Mouse (Mus musculus): ENCODE measurements around the gene Fosb. TPM values are rescaled to one million over a fixed set of nuclear protein-coding genes. Genes with fewer than 3 reads are reported as not detected.

Gene Fosb
- total RNA-seq, 1 experiment from 2014 or later: 280 TPM

DNA sequence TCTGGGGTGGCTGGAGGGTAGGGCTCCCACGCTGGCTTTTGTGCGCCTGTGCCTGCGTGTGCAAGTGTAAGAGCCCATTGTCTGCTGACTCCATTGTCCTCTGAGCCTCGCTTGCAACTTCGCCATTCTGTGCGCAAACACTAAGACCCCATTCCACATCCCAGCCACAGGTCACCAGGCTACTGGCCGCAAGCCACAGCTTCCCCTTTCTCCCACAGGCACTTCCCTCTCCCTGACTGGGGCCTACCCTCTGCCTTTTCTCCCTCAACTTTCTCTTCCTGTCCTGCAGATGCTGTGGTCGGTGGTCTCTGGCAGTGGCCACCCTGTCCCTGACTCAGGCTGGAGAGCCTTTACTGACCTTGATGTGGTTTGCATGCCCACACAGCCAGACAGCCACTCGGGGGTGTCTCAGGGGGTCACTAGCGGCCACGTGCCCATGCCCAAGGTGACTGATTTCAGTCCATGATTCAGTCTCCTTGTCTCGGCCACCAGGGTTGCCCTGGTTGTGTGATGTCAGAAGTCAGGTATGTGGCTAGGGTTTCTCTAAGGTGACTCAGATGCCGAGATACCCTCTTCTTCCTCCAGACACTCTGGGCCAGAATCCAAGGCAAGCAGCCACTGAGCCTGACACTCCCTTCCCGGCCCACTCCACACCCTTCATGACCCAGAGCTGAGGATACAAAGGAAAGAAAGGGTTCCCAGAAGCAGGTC, 6.8 kb upstream of the Fosb start:
- peak; percentile 70 to 79 for ATAC-seq (replicated peaks in 1 of 2; ENCODE audit: insufficient read depth in 1 of 2, low FRiP score in 2 of 2, low TSS enrichment in 1 of 2, low read depth in 1 of 2, poor library complexity in 2 of 2, severe bottlenecking in 2 of 2)

DNA sequence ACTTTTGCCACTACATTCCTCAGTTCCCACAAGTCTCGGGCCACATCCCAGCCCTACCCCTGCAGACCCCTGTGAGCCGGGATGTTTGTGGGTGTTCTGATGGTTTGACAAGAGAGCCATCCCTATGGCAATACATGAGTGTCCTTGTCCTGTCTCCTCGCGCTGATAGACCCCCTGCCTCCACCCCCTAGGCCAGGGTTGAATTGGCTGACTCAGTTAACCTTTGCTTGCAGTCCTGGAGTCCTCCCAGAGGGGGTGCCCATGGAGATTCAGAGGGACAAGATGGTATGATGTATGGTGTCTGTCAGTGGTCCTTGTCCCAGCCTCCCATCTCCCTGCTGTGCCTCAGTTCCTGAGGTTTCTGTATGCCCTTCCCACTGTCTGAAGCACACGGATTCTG, 4.2 kb upstream of the Fosb start:
- no peak for ATAC-seq (replicated peaks in 1 of 2; ENCODE audit: insufficient read depth in 1 of 2, low FRiP score in 2 of 2, low TSS enrichment in 1 of 2, low read depth in 1 of 2, poor library complexity in 2 of 2, severe bottlenecking in 2 of 2)

DNA sequence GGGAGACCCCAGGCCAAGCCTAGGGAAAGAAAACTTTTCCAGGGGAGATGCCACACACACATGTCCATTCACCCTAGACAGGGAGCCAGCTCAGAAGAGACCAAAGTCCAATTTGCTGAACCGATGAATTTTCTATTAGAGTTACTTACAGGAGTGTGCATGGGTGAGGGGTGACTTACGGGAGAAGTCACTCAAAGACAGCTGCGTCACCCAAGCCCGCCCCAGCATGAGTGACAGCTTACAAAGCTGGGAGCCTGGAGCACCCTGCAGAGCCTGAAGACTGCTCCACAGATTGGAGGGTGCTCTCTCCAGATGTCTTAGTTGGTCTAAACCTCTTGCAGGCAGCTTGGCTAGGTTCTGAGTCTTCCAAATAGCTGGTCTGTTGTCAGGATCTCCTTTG, 2.1 kb upstream of the Fosb start:
- no peak for ATAC-seq (replicated peaks in 1 of 2; ENCODE audit: insufficient read depth in 1 of 2, low FRiP score in 2 of 2, low TSS enrichment in 1 of 2, low read depth in 1 of 2, poor library complexity in 2 of 2, severe bottlenecking in 2 of 2)

DNA sequence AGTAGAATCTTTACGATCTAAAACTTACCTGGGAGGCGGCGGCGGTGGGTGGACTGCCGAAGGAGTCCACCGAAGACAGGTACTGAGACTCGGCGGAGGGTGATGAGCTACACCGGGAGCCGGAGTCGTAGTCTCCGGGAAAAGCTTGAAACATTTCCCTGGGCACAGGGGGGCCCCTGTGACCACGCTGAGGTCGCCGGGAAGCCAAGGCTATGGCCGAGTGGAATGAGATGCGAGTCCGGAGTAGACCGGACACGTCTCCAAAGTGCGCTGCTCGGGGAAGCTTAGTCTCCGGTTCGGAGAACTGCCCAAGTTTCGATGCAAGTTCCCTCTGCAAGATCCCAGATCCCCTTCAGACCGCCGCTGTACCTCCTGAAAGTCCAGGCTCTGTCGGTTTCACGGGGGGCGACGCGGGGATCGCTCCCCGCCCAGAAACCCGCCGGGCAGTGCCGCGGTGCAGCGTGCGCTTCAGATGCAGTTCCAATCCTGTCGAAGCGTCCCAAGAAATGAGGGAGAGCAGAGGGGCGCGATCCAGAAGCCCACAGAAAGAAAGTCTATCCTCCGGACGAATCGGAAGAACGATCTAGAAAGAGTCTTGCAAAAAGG, 470 bp downstream of the Fosb start:
- ATAC-seq (replicated peaks in 1 of 2; ENCODE audit: insufficient read depth in 1 of 2, low FRiP score in 2 of 2, low TSS enrichment in 1 of 2, low read depth in 1 of 2, poor library complexity in 2 of 2, severe bottlenecking in 2 of 2): no peak

DNA sequence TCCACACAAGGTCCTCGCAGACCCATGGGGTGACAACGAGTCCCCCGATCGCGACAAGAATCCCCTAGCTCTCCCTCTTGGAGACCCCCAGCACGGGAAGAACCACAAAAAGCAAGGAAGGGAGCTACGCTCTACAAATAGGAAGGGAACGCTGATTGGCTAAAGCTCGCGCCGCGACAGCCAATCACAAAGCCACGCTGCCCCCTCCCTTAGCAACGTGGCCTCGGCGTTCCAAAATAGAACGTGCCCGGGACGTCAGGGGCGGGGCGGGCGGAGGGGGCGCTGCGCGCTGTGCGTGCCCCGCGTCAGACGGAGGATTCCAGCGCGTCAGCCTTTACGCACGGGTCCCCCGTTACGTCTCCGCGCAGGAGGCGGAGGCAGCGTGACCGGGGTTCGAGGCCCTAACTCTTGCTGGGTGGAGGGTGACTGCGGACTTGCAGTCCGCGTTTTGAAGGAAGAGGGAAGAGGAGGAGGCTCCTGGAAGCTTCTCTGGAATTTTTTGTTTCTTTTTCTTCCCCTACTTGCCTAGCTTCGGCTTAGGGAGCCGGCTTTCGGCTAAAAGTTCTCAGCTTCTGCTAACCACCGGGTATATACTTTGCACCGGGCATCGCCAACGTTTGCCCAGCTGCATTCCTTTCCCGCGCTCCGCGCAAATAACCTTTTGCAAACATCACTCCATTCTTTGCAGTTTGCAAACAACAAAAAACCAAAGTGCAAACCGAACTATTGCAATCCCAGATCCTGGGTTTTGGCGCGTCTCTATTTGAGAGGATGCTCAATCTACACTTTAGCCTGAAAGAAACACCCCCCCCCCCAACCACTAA, 1.2 kb downstream of the Fosb start:
- peak; percentile 25 for ATAC-seq (replicated peaks in 1 of 2; ENCODE audit: insufficient read depth in 1 of 2, low FRiP score in 2 of 2, low TSS enrichment in 1 of 2, low read depth in 1 of 2, poor library complexity in 2 of 2, severe bottlenecking in 2 of 2)

DNA sequence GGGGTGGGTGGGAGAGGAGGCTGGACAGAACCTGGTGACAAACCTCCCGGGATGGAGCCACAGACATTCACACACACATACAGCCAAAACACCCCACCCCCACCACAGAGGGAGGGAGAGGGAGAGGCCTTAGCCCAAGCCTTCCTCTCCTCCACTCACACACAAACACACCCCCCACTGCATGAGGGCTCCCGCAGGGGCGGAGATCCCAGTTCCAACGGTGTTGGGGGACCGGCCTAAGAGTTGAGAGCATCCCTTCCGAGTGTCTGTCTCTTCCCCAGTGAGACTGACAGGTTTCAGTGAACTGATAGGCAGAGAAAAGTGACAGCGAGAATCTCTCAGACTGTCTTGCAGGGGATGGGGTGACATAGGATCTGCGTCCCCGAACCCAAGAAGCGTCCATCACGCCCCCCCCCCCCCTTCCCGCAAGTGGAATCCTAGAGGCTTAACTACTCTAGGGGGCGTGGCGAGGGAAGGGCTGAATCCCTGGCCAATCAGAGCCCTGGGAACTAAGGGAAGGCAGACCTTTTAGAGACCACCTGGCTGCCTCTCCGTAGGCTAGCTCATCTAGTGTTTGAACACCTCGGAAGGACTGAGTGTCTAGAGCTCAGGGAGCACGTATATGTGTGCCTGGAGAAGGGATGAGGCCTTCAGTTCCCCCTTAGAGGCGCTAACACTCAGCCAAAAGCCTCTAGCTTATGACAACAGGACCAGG, 2.0 kb downstream of the Fosb start:
- peak; percentile 3 to 6; a peak in 3 of 4 replicates for ATAC-seq (replicated peaks in 1 of 2; ENCODE audit: insufficient read depth in 1 of 2, low FRiP score in 2 of 2, low TSS enrichment in 1 of 2, low read depth in 1 of 2, poor library complexity in 2 of 2, severe bottlenecking in 2 of 2)

DNA sequence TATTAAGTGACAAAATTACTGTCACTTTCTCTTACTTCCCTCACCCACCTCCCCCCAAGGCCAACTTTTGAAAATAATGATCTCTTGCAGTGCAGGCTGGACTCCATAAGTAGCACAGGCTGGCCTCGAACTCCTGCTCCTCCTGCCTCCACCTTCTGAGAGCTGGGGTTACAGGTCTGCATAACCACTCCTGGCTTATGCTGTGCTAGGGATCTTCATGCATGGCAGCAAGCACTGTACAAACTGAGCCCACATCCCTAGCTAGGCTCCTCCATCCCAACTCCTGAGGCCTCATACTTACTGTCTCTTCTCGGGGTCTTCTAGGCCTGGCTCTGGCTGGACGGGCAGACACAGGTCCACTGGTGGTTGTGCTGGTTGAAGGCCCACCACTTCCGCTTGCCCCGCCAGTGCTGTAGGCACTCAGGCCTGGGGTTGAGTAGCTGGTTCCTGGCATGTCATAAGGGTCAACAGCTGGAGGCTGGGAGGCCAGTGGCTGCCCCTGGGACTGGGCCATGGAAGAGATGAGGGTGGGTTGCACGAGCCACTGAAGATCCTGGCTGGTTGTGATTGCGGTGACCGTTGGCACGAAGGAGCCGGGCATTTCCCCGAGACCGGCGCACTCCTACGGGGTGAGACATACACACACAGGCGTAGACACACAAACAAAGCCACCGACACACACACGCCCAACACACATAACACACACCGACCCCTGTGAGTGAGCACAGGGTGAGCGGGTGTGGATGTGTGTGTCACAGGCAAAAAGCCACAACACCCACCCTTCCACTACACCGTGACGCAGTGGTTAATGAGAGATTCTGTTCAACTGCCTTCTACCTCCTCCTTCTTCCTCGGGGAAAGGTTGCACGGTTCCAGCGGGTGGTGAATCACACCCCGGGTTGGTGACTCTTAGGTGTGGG, 2.8 kb downstream of the Fosb start:
- no peak; a peak in 1 of 4 replicates for ATAC-seq (replicated peaks in 1 of 2; ENCODE audit: insufficient read depth in 1 of 2, low FRiP score in 2 of 2, low TSS enrichment in 1 of 2, low read depth in 1 of 2, poor library complexity in 2 of 2, severe bottlenecking in 2 of 2)

DNA sequence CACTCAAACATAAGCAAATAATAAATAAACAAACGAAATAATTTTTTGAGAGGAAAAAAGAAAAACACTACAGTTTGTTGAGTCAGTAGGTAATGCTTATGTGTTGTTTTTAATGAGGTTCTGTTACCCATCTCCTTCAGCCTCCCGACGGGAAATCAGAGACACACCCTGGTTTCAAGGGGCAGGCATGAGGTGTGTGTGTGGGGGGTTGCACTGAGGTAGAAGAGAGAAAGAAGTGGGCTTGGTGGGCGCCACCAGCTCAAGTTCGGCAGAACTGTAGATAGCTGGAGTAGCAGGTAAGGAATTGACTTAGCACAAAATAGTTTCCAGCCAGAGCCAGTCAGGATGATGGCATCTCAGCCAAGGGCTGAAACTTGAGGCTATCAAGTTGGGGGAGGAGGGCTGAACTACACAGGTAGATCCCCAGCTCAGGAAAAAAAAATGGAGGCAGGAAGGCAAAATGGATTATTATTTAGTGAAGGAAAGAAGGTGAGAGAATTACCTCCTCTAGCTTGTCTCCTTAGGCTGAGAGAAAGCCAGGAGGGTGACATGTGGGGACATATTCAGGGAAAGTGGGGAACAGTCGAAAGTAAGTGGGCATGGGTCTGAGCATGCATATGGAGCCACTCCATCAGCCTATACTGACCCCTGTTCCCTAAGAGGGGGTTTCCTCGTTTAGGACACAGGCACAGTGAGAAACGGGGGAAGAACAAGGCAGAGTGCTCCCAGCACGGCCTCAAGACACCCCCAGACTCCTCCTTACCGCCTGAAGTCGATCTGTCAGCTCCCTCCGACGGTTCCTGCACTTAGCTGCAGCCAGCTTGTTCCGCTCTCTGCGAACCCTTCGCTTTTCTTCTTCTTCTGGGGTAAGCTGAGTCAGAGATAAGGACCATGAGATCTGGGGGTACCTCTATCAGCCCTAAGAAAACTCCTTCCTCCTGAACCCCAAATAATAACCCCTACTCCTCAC, 3.8 kb downstream of the Fosb start:
- ATAC-seq (replicated peaks in 1 of 2; ENCODE audit: insufficient read depth in 1 of 2, low FRiP score in 2 of 2, low TSS enrichment in 1 of 2, low read depth in 1 of 2, poor library complexity in 2 of 2, severe bottlenecking in 2 of 2): no peak

DNA sequence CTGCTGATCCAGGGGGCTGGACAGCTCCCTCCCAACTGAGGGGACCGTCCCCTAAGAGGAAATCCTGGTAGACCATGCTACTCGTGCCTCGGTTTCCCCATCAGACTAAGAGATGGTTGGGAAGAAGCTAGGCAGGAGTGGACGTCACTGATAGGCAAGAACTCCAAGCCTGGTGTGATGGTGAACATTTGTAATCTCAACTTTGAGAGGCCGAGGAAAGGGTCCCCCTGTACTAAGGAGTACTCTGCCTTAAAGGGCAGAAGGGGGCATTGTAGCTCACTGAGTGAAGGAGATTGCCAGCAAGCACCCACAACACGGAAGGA, 4.5 kb downstream of the Fosb start:
- no peak for ATAC-seq (replicated peaks in 1 of 2; ENCODE audit: insufficient read depth in 1 of 2, low FRiP score in 2 of 2, low TSS enrichment in 1 of 2, low read depth in 1 of 2, poor library complexity in 2 of 2, severe bottlenecking in 2 of 2)

DNA sequence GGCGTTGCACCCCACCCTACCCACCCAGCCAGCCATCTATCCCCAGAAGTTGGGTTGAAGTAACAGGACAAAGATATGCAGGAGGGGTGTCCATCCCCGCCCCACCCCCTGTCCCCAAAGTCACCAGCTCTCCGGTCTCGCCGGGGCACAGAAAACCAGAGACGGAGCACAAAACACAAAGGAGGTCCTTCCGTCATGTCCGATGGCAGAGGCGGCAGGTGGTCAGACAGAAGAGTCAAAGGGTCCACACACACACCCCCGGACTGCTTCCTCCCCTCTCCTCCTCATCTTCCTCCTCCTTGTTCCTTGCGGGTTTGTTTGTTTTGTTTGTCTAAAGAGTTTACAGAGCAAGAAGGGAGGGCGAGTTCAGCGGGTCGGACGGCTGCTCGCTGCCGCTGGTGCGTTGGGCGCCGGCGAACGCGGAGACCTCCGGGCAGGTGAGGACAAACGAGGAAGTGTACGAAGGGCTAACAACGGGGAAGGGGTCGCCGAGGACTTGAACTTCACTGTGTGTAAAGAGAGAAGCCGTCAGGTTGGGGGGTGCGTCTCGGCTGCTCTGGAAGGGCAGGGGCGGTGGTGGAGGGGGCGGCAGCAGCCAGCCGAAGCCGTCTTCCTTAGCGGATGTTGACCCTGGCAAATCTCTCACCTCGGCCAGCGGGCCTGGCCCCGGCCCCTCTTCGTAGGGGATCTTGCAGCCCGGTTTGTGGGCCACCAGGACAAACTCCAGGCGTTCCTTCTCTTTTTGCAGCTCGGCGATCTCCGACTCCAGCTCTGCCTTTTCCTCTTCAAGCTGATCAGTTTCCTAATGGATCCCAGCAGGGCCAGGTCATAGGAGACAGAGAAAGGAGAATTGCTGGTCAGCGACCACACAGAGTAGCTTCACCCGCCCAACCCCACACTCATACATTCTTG, 5.1 kb downstream of the Fosb start:
- ATAC-seq (replicated peaks in 1 of 2; ENCODE audit: insufficient read depth in 1 of 2, low FRiP score in 2 of 2, low TSS enrichment in 1 of 2, low read depth in 1 of 2, poor library complexity in 2 of 2, severe bottlenecking in 2 of 2): no peak

DNA sequence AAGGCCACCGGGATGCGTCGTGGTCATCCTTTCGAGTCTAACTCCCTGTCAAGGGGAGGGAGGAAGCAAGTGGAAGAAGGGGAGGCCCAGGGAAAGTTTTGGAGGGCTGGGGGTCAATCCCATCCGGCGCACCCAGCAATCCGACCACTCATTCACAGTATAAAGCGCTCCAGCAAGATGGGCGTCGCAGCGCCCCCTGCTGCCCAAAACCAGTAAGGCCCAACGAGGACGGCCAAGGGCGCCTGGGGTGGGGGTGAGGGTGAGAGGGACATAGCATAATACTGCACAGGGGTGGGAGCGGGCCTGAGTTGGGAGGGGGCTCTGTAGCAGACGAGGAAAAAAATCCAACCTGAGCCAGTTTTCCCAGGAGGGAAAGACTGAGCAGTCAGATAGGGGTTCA, 6.1 kb downstream of the Fosb start:
- peak; percentile 1 to 6; a peak in 1 of 4 replicates for ATAC-seq (replicated peaks in 1 of 2; ENCODE audit: insufficient read depth in 1 of 2, low FRiP score in 2 of 2, low TSS enrichment in 1 of 2, low read depth in 1 of 2, poor library complexity in 2 of 2, severe bottlenecking in 2 of 2)

DNA sequence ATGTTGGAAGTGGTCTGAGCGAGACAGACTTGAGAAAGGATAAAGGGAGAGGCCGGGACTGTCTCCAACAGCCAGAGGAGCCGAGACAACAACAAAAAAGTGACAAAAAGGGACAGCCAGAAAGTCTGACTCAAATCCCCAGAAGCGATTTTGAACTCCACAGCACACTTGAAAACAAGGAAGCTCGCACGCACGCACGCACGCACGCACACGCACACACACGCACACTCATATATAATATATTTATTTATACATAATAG, 6.9 kb downstream of the Fosb start:
- ATAC-seq (replicated peaks in 1 of 2; ENCODE audit: insufficient read depth in 1 of 2, low FRiP score in 2 of 2, low TSS enrichment in 1 of 2, low read depth in 1 of 2, poor library complexity in 2 of 2, severe bottlenecking in 2 of 2): no peak

DNA sequence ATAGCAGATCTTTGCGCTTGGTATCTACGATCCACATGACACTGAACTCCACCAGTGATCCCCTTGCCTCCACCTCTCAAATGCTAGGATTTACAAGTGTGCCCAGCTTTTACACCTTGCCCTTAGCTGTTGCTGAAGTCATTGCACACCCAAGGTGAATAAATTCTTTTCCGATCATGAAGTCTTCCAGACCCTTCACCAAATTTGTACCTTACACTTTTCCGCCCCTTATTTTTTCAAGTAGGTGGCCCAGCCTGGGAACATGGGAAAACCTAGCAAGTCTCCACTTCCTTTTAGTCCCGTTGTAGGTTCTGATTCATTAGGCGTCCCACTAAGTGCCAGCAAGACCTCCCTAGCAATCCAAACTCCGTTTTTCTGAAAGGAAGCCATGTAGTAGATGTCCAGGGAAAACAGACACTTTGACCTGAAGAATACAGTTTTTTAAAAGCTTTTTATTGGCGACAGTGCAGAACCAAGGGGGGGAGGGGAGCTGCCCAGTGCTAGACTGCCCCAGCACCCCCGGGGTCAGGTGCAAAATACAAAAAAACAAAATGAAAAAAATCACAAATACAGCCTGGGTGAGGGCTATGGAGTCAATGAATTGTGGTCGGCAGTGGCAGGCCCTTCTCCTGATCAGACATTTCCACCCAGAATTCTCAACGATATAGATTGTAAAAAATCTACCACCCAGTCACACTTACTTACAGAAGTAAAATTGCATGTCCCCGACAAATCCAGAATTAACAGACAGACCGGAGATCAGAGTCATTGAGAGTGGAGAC, 7.4 kb downstream of the Fosb start:
- no peak for ATAC-seq (replicated peaks in 1 of 2; ENCODE audit: insufficient read depth in 1 of 2, low FRiP score in 2 of 2, low TSS enrichment in 1 of 2, low read depth in 1 of 2, poor library complexity in 2 of 2, severe bottlenecking in 2 of 2)

DNA sequence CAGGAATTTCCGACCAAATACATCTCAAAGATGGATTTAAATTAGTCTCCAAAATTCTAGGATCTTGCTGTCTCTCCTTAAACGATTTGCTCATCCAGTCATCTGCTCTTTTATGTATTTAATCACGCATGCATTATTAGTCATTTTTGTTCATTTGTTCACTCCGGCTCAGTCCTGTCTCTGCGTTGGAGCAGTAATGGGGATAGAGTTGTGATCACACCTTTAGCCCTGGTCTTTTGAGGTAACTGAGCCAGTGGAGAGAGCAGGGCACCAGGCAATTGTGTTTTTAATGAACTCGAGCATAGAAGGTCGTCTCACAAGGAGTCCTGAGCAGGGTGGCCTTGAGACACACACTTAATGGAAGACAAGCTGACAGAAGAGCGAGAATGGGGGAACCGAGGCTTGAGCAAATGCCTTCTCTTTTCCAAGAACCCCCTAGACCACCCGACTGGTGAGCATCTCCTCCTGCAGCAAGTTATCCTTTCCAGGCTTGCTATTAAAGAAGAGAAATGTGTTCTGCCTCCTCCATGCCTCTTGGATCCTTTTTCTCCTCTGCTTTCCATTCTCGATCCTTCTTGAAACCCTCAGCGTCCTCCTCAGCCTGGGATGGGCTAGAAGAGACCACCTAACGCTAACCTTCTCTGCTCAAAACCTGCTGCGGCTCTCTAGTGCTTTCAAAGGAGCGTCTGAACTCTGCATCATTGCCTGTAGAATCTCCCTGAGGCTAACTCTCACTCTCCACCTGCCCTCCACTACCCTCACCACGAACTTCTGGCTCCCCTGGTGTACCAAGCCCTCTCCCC, 8.2 kb downstream of the Fosb start:
- peak; percentile 1 to 4; a peak in 1 of 4 replicates for ATAC-seq (replicated peaks in 1 of 2; ENCODE audit: insufficient read depth in 1 of 2, low FRiP score in 2 of 2, low TSS enrichment in 1 of 2, low read depth in 1 of 2, poor library complexity in 2 of 2, severe bottlenecking in 2 of 2)
